Mouse (Mus musculus): Measurements from ENCODE around the gene Golm1. TPM values are rescaled to one million over a fixed set of nuclear protein-coding genes. Genes with fewer than 3 reads are reported as not detected.

Golm1 gene
- total and polyA plus RNA-seq, 3 experiments, result 6.5 to 16.2 (median 11.4) TPM

DNA sequence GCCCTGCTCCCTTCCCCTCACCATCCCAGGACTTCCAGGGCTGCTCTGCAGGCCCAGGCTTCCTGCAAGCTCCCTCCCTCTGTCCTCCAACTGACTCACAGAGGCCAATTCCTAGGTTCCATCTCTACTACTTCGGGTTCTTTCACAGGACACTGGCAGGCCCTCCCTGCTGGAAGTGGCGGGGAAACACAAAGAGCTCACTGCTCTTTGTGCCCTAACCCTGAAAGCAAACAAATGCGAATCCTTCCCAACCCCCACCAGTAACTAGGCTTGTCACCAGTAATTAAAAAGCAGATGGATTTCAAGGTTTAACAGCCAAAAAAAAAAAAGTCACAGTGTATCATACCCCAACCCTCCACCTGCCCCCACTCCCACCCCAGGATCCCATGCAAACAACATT is 1.4 kb downstream of the Golm1 start:
- Histone ChIP-seq H3K79me2 (replicated peaks; ENCODE audit: control insufficient read depth, insufficient read depth, low read length) (no peaks in the 10 kb centered on the region), H3K27me3 (ENCODE audit: control insufficient read depth, insufficient read depth, low read length) (no peaks in the 10 kb centered on the region), H3K27ac (no peak overlapping the region), H3K9ac (ENCODE audit: low read depth, low read length) (no peak overlapping the region), H3K4me3 (no peak overlapping the region), H3K4me1 (ENCODE audit: control insufficient read depth, insufficient read depth, low read length) (no peaks in the 10 kb centered on the region), H3K36me3 (ENCODE audit: control insufficient read depth, insufficient read depth, low read length) (no peaks in the 10 kb centered on the region)
- WGBS, result 70% methylated on average over 3 of the region's 3 CpGs
- DNase-seq, result no peak
- TF ChIP-seq CTCF (IDR thresholded peaks at IDR 0.05) (no peak), POLR2A (IDR thresholded peaks at IDR 0.05; ENCODE audit: insufficient read depth, low read depth, low read length) (no peak), EP300 (IDR thresholded peaks at IDR 0.05; ENCODE audit: insufficient read depth, low read depth, low read length) (no peak)
- intact Hi-C loops (cut with DNase I), result loop anchor here (10.0 kb wide), 2 partner anchors 89 to 151 kb away; partner anchors contain the start of genes Agtpbp1, Naa35 and Tut7

DNA sequence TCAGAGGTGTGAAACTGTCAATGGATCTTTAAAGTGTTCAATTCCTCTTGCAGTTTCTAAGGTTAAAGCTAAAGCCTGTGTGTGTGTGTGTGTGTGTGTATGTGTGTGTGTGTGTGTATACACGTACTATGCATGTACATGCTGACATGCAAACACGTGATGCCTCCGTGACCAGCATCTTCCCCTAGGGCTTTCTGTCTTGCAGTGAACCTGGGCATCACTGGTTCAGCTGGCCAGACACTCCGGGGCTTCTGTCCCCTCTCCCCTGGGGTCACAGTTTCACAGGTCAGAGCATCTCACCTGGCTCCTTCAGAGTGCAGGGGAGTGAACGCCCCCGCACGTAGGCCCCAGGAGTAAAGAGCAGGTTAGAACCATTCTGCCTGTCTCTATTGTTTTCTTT is 2.0 kb downstream of the Golm1 start:
- H3K36me3 ChIP-seq (ENCODE audit: control insufficient read depth, insufficient read depth, low read length), result 0 out of 2 replicates have a peak, but pooled peaks cover 2% of the 10 kb centered on the region
- no peak for DNase-seq
- TF ChIP-seq CTCF (IDR thresholded peaks at IDR 0.05), result no peak
- TF ChIP-seq POLR2A (IDR thresholded peaks at IDR 0.05; ENCODE audit: insufficient read depth, low read depth, low read length), result no peak
- TF ChIP-seq EP300 (IDR thresholded peaks at IDR 0.05; ENCODE audit: insufficient read depth, low read depth, low read length), result no peak
- H3K9ac ChIP-seq (ENCODE audit: low read depth, low read length), result no peak overlapping the region
- H3K27me3 ChIP-seq (ENCODE audit: control insufficient read depth, insufficient read depth, low read length), result no peaks in the 10 kb centered on the region
- H3K79me2 ChIP-seq (replicated peaks; ENCODE audit: control insufficient read depth, insufficient read depth, low read length), result no peaks in the 10 kb centered on the region
- H3K4me3 ChIP-seq, result no peak overlapping the region
- WGBS, result 92% methylated on average over 7 of the region's 7 CpGs
- no peaks in the 10 kb centered on the region; the same call in 1 of the 2 replicates for H3K4me1 ChIP-seq (ENCODE audit: control insufficient read depth, insufficient read depth, low read length)
- intact Hi-C loops (cut with DNase I), result loop anchor here (10.0 kb wide), 2 partner anchors 89 to 151 kb away; partner anchors contain the start of genes Agtpbp1, Naa35 and Tut7
- no peak overlapping the region for H3K27ac ChIP-seq

DNA sequence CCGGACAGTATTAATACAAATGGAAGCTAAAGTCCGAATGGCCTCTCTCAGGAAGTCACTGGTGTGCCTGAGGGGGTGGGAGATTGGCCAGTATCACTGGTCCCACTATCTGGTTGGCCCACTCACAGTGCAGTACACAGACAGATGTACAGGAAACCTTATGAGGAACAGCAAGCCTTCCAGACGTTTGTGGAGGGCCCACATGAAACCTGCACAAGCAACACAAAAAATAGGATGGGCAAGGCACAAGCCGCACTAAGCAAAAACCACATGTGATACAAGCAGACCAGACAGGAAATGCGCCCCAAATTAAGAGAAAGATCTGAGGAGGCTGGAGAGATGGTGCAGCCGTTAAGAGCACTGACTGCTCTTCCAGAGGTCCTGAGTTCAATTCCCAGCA is 3.4 kb downstream of the Golm1 start:
- intact Hi-C loops (cut with DNase I), result loop anchor here (10.0 kb wide), 2 partner anchors 87 to 153 kb away; partner anchors contain the start of genes Agtpbp1, Naa35 and Tut7
- 0 out of 2 replicates have a peak, but pooled peaks cover 2% of the 10 kb centered on the region for H3K36me3 ChIP-seq (ENCODE audit: control insufficient read depth, insufficient read depth, low read length)
- peaks cover 3% of the 10 kb centered on the region for H3K4me1 ChIP-seq (ENCODE audit: control insufficient read depth, insufficient read depth, low read length)
- no peak overlapping the region for H3K27ac ChIP-seq
- H3K4me3 ChIP-seq, result no peak overlapping the region
- TF ChIP-seq CTCF (IDR thresholded peaks at IDR 0.05) (no peak), EP300 (IDR thresholded peaks at IDR 0.05; ENCODE audit: insufficient read depth, low read depth, low read length) (no peak), POLR2A (IDR thresholded peaks at IDR 0.05; ENCODE audit: insufficient read depth, low read depth, low read length) (no peak)
- H3K27me3 ChIP-seq (ENCODE audit: control insufficient read depth, insufficient read depth, low read length), result no peaks in the 10 kb centered on the region
- WGBS, result 79% methylated on average over 6 of the region's 6 CpGs
- no peak overlapping the region for H3K9ac ChIP-seq (ENCODE audit: low read depth, low read length)
- no peak for DNase-seq
- no peaks in the 10 kb centered on the region for H3K79me2 ChIP-seq (replicated peaks; ENCODE audit: control insufficient read depth, insufficient read depth, low read length)

DNA sequence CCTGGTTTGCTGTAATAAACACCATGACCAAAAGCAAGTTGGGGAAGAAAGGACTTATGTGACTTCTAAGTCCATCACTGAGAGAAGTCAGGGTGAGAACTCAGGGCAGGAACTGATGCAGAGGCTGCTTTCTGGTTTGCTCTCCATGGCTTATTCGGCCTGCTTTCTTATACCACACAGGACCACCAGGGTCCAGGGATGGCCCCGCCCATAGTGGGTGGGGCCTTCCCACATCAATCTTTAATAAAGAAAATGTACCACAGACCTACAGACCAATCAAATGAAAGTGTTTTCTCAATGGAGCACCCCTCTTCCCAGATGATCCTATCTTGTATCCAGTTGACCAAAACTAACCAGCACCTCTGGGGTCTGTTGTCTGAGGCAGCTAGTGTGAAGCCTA is 4.1 kb downstream of the Golm1 start:
- WGBS, result 88% methylated on average over 2 of the region's 2 CpGs
- Histone ChIP-seq H3K4me1 (ENCODE audit: control insufficient read depth, insufficient read depth, low read length) (peaks cover 3% of the 10 kb centered on the region), H3K27ac (no peak overlapping the region), H3K4me3 (no peak overlapping the region), H3K27me3 (ENCODE audit: control insufficient read depth, insufficient read depth, low read length) (no peaks in the 10 kb centered on the region), H3K9ac (ENCODE audit: low read depth, low read length) (no peak overlapping the region), H3K79me2 (replicated peaks; ENCODE audit: control insufficient read depth, insufficient read depth, low read length) (no peaks in the 10 kb centered on the region), H3K36me3 (ENCODE audit: control insufficient read depth, insufficient read depth, low read length) (0 out of 2 replicates have a peak, but pooled peaks cover 2% of the 10 kb centered on the region)
- intact Hi-C loops (cut with DNase I), result loop anchor here (10.0 kb wide), 2 partner anchors 87 to 153 kb away; partner anchors contain the start of genes Agtpbp1, Naa35 and Tut7
- TF ChIP-seq CTCF (IDR thresholded peaks at IDR 0.05) (no peak), EP300 (IDR thresholded peaks at IDR 0.05; ENCODE audit: insufficient read depth, low read depth, low read length) (no peak), POLR2A (IDR thresholded peaks at IDR 0.05; ENCODE audit: insufficient read depth, low read depth, low read length) (no peak)
- no peak for DNase-seq

DNA sequence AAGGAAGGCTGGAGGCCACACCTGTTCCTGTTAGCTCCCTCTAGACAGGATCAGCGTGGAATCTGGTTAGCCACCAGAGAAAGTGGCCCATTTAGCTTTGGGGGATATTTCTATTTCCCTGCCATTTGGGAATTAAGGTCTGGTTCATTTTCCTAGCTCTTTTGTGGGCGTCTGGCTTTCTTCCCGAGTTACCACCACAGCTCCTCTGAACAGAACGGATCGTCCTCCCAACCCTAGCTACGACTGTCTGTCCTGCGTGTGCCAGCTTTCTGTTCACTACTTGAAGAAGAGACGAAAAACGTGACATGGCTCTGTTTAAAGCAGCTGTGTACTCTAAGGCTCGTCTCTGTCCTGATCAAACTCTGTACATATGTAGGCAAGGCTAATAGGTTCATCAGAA is 5.7 kb downstream of the Golm1 start:
- H3K9ac ChIP-seq (ENCODE audit: low read depth, low read length), result no peak overlapping the region
- intact Hi-C loops (cut with DNase I), result loop anchor here (10.0 kb wide), 2 partner anchors 85 to 155 kb away; partner anchors contain the start of genes Agtpbp1, Naa35 and Tut7
- 83% methylated on average over 10 of the region's 10 CpGs for WGBS
- 0 out of 2 replicates have a peak, but pooled peaks cover 2% of the 10 kb centered on the region for H3K36me3 ChIP-seq (ENCODE audit: control insufficient read depth, insufficient read depth, low read length)
- no peak overlapping the region for H3K4me3 ChIP-seq
- no peaks in the 10 kb centered on the region for H3K27me3 ChIP-seq (ENCODE audit: control insufficient read depth, insufficient read depth, low read length)
- peaks cover 3% of the 10 kb centered on the region for H3K4me1 ChIP-seq (ENCODE audit: control insufficient read depth, insufficient read depth, low read length)
- no peak overlapping the region for H3K27ac ChIP-seq
- no peak for TF ChIP-seq EP300 (IDR thresholded peaks at IDR 0.05; ENCODE audit: insufficient read depth, low read depth, low read length)
- no peak for TF ChIP-seq CTCF (IDR thresholded peaks at IDR 0.05)
- no peak for TF ChIP-seq POLR2A (IDR thresholded peaks at IDR 0.05; ENCODE audit: insufficient read depth, low read depth, low read length)
- H3K79me2 ChIP-seq (replicated peaks; ENCODE audit: control insufficient read depth, insufficient read depth, low read length), result no peaks in the 10 kb centered on the region
- DNase-seq, result no peak

DNA sequence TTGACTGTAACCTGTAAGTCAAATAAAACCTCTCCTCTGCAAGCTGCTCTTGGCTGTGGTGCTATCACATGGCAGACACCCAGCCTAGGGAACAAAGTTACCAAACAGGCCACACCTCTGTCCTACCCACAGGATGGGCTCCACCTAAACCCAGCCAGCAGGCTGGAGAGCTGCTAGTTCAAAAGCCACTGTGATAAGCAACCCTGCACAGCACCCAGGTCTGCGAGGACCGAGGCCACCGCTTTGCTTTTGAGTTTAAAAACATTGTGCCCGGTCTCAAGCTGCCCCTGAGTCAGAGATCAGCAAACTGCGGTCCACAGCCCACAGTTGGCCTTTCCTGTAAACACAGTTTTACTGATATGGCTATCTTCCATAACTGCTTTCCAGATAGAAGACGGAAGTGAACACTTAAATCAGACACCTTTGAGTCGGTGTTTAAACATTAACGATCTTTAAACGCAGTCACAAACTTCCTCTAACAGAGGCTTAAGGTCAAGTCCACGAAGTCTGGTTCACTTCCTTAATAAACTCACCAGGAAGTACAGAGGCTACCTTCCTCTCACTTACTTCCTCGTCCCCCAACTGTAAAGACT is 7.0 kb downstream of the Golm1 start:
- H3K27ac ChIP-seq, result peak overlapping the region; percentile 77
- intact Hi-C loops (cut with DNase I), result no loop called here
- 28% methylated on average over 11 of the region's 11 CpGs for WGBS
- 0 out of 2 replicates have a peak, but pooled peaks have one; percentile 34 for TF ChIP-seq EP300 (IDR thresholded peaks at IDR 0.05; ENCODE audit: insufficient read depth, low read depth, low read length)
- no peak for TF ChIP-seq CTCF (IDR thresholded peaks at IDR 0.05)
- peak; percentile 48; the same call in 1 of the 2 replicates for TF ChIP-seq POLR2A (IDR thresholded peaks at IDR 0.05; ENCODE audit: insufficient read depth, low read depth, low read length)
- H3K4me1 ChIP-seq (ENCODE audit: control insufficient read depth, insufficient read depth, low read length), result peaks cover 3% of the 10 kb centered on the region
- no peak overlapping the region; the same call in 1 of the 2 replicates for H3K4me3 ChIP-seq
- H3K27me3 ChIP-seq (ENCODE audit: control insufficient read depth, insufficient read depth, low read length), result no peaks in the 10 kb centered on the region
- DNase-seq, result peak; percentile 64 to 76
- no peak overlapping the region for H3K9ac ChIP-seq (ENCODE audit: low read depth, low read length)
- H3K79me2 ChIP-seq (replicated peaks; ENCODE audit: control insufficient read depth, insufficient read depth, low read length), result no peaks in the 10 kb centered on the region
- 0 out of 2 replicates have a peak, but pooled peaks cover 2% of the 10 kb centered on the region for H3K36me3 ChIP-seq (ENCODE audit: control insufficient read depth, insufficient read depth, low read length)
